In genomic region chr9:66223872-66224271, GRCm38 (mm10) we compare ENCODE assay signal across 34 mouse cellular contexts.
"Had no signal": no experiment of that assay in that cellular context is flagged by ENCODE, and none has a peak within 500 bp of the region (broad histone marks: within the 10 kb centered on the region; RNA-seq: fewer than 3 reads in every experiment).

No protein-coding gene starts in this region.

- H3K27me3 ChIP-seq: heart, embryonic 12.5 days; heart, embryonic 13.5 days; heart, embryonic 15.5 days; hindbrain, embryonic 12.5 days; hindbrain, embryonic 13.5 days; hindbrain, embryonic 15.5 days; intestine, embryonic 15.5 days; kidney, embryonic 15.5 days had no signal

- H3K4me2 ChIP-seq: heart, embryonic 11.5 days; heart, embryonic 12.5 days; heart, embryonic 13.5 days; heart, embryonic 15.5 days; hindbrain, embryonic 12.5 days; hindbrain, embryonic 13.5 days; hindbrain, embryonic 14.5 days; hindbrain, embryonic 15.5 days; intestine, embryonic 15.5 days; kidney, embryonic 15.5 days had no signal

- ATAC-seq: hindbrain, embryonic 16.5 days; hindbrain, postnatal 0 days; inflammation-experienced regulatory T-cells, adult 6 months; intestine, embryonic 15.5 days; intestine, embryonic 16.5 days; intestine, postnatal 0 days had no signal

- H3K9me3 ChIP-seq: heart, embryonic 10.5 days; heart, embryonic 12.5 days; heart, embryonic 13.5 days; heart, embryonic 15.5 days; hindbrain, embryonic 10.5 days; hindbrain, embryonic 12.5 days; hindbrain, embryonic 13.5 days; hindbrain, embryonic 15.5 days; intestine, embryonic 15.5 days; kidney, embryonic 15.5 days had no signal

- DNase-seq: heart, postnatal 10 days; heart, postnatal 14 days; heart, postnatal 4 days; kidney, adult 11 months; kidney, adult 18-20 months; kidney, adult 2 months; kidney, adult 8-10 months; kidney, adult 9 months; kidney, postnatal 10 days; kidney, postnatal 14 days; kidney, postnatal 25 days; kidney, postnatal 36 days; kidney, postnatal 4 days; layer of hippocampus, adult 9-11 months; layer of hippocampus, postnatal 36 days had no signal

- H3K36me3 ChIP-seq: heart, embryonic 10.5 days; heart, embryonic 12.5 days; heart, embryonic 13.5 days; heart, embryonic 15.5 days; hindbrain, embryonic 10.5 days; hindbrain, embryonic 12.5 days; hindbrain, embryonic 13.5 days; hindbrain, embryonic 15.5 days; intestine, embryonic 15.5 days; kidney, embryonic 15.5 days had no signal

- H3K27ac ChIP-seq: heart, embryonic 10.5 days; heart, embryonic 13.5 days; heart, embryonic 15.5 days; hindbrain, embryonic 10.5 days; hindbrain, embryonic 12.5 days; hindbrain, embryonic 13.5 days; hindbrain, embryonic 14.5 days; hindbrain, embryonic 15.5 days; hindbrain, postnatal 0 days; intestine, embryonic 15.5 days; kidney, embryonic 15.5 days; kidney, postnatal 0 days; layer of hippocampus, adult 2 months had no signal

- H3K4me3 ChIP-seq: heart, embryonic 10.5 days; heart, embryonic 12.5 days; heart, embryonic 13.5 days; heart, embryonic 15.5 days; hindbrain, embryonic 10.5 days; hindbrain, embryonic 12.5 days; hindbrain, embryonic 13.5 days; hindbrain, embryonic 15.5 days; intestine, embryonic 15.5 days; kidney, embryonic 15.5 days; layer of hippocampus, adult 2 months had no signal

- H3K9ac ChIP-seq: heart, embryonic 12.5 days; heart, embryonic 13.5 days; heart, embryonic 15.5 days; hindbrain, embryonic 12.5 days; hindbrain, embryonic 13.5 days; hindbrain, embryonic 14.5 days; hindbrain, embryonic 15.5 days; intestine, embryonic 15.5 days; kidney, embryonic 15.5 days had no signal

- H3K4me1 ChIP-seq: hindbrain, embryonic 12.5 days; hindbrain, embryonic 15.5 days had no signal
